Mouse (Mus musculus) spleen, postnatal 4 days (tissue): ENCODE results near the gene Rph3a.
"Not testable (repeated sequence)": the region's sequence is repeated elsewhere in the genome, so short reads cannot be mapped to it uniquely, and the experiment has no call there.

ENCODE experiments used
- DNase-seq, 2 experiments: peaks; one replicate each; pipeline ENCODE4 v3.0.0; 2022; ENCODE audit warnings: low spot score in 2 of 2

Gene Rph3a

DNA sequence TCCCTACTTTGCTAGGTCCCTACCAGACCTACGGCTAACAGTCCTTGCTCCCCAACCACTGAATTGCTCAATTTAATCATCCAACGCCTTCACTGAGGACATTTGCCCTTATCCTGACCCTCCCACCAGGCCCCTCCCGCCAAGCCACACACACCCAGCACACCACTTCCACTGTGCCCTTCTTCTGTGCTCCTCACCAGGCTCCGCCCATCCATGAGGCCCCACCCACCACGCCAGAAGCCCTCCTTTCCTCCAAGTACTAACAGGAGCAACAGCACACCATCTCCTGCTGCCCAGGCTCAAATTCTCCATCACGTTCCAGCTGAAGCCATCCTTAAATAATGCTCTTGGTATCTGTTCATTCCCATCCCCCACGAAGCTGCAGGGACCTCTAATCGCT, 35.4 kb downstream of the Rph3a start:
- no peak for DNase-seq

DNA sequence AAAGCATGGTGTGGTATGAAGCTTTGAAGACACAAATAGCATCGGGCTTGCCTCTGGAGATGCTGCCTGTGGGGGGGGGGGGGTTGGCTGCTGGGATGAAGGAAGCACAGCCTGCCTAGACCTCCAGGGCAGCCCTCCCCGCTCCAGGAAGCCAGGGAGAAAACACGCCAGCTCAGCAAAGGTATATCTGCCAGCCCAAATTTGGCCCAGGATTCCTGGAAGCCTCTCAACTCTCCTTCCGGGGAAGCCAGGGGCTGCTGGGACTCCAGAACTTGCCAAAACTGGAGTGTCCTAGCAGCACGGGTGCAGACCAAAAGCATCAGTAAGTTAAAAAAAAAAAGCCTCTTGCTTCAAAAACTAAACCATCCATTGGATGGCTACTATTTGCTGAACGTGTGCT, 37.6 kb downstream of the Rph3a start:
- DNase-seq, result no peak

DNA sequence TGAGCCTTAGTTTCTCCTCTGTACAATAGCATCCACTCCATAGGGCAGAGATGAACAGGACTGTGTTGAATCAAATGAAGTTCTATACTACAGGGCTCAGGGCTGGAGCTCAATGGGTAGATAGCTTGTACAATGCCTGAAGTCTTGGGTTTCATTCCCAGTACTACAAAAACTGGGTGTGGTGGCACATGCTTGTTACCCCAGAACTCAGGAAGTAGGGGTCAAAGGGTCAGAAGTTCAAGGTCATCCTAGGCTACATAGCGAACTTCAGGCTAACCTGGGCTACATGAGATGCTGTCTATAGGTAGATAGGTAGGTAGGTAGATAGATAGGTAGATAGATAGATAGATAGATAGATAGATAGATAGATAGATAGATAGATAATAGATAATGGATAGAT, 38.6 kb downstream of the Rph3a start:
- no peak for DNase-seq

DNA sequence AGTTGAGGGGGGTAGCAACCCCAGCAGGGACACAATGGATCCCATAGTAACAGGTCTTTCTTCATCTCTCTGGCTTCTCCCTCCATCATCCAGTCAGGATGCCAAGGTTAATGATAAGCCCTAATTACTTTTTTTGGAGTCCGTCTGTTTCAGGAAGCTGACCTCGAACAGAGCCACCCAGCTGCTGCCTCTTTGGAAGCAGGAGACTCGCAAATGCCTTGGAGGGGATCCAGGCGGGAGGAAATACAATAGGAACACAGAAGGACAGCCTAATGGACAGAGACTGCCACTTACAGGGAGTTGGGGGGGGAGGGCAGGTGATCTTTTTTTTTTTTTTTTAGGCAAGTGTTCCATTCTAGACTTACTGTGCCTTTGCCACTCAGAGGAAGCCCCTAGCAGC, 40.2 kb downstream of the Rph3a start:
- DNase-seq, result no peak

DNA sequence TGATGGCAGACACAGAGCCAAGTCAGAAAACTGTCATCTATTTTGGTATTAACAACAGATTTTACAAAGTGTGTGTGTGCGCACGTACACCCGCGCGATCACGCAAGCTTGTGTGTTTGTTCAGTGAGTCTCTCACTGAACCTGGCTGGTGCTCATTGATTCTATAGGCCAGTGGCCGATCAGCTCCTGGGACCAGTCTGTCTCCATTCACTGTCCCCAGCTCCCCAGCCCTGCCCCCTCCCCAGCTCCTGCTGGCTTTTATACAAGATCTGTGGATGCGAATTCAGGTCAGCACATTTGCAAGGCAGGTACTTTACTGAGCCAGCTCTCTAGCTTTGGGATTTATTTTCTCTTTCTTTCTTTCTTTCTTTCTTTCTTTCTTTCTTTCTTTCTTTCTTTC, 41.1 kb downstream of the Rph3a start:
- DNase-seq, result no peak

DNA sequence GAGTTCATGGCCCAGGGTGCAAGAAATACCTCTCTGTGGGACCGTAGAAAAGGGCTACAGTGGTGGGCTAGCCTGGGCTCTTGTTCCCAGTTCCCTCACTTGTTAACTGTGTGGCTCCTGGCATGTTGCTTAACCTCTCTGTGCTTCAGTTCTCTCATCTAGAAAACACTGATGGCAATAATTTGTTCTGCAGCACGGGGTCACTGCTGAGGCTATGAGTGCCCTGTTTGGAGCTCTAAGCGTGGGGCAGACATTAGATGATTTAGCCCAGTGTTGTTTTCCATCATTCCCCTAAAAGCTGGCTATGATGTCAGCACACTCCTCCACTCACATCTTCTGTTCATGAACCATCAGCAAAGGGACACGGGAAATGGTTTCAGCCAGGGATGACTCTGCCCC, 41.8 kb downstream of the Rph3a start:
- DNase-seq, result no peak

DNA sequence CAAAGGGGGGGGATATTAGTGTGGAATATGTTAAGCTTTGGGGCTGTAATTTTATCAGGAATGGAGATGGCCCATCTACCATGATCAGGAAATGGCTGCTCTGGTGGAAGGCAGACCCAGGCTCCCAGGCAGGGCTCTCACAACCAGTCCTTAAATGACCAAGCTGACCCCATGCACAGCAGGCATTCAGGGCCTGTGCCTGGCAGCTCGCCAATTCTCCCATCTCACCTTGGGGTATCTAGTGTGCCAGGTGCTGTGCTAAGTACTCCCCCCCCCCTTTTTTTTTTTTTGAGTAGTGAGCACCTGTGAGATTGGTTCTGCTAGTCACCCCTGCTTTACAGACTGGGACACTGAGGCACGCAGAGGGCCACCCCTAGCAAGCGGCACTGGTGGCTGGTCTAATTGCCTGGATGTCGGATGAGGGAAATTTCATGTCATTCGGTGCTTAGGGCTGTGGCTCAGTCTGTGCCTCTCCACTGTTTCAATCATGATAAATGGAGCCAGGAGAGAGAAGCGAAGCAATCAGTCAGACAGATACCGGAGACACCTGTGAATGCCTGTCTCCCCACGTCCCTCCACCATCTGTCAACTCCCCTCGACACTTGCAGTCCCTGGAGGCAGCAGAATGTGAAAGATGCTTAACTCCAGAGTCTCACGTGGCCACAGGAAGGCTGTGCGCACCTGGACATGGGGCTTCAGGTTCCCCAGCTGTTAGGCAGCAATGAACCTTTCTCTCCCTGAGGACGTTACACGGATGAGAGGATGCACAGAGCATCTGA, 42.3 kb downstream of the Rph3a start:
- DNase-seq, result no peak

DNA sequence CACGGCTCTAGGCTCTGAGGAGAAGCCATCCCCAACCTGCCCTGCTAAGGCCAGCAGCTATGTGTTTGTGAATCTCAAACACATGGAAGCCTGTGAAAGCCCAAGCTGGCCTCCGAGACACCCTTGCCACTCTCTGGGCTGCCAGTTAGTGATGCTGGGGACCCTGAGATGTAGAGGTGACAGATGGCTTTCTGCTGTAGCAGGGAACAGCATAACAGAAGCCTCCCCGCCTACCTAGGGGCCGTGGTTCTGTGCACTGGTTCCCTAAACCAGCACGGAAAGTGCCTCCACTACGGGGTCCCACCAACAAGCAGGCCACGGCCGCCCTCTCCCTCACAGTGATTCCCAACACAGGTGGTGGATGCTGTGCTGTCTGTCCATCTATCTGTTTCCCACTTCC, 43.0 kb downstream of the Rph3a start:
- no peak for DNase-seq

DNA sequence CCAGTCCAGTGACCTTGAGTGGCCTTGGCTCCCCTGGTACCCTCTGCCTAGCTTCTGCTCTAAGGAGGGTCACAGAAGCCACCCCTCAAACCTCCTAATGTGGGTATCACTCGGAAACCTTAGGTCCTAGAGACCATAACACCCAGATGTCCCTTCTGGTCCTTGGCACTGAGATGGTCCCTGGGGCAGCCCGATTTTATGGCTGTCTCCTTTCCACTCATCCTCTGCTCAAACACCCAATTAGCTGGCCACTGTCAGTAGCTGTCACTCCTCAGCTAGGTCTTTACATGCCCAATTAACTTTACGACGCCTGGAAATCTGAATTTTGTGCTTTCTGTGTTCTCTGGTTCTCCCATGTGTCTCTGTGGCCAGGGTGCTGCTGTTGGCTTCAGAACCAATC, 43.7 kb downstream of the Rph3a start:
- no peak for DNase-seq

DNA sequence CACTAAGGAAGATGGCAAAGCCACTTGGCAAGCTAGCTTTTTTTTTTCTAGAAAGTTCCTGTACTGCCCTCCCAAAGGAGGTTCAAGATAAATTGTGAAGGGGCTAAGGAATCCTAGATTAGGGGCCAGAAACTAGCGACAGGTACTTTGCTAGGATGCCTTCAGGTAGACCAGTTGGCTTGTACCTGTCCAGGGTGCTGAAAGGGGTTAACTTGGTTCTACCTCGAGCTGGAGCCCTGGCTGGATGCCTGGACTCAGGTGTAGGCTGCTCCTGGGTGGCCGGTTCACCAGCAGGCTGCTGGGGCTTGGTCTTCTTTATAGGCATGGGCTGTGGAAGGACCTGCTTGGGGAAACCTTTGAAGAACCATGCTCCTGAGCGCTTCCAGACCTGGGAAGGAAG, 48.9 kb downstream of the Rph3a start:
- no peak for DNase-seq

DNA sequence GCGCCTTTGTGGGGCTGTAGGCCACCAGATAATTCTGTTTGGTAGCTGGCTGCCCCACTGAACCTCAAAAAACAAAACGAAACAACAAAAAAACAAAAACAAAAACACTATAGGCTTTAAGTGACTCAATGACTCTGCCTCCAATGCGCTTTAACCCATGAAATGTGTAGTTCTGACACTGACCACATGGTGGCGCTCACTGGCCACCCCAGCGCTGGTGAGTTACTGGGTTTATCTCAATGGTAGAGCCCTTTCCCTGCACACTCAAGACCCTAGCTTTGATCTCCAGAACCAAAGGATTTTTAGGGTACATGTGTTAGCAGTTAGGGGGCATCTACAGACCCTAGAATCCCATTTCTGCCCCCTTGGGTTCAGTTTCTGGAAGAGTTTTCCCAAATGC, 55.9 kb downstream of the Rph3a start:
- DNase-seq, result no peak

DNA sequence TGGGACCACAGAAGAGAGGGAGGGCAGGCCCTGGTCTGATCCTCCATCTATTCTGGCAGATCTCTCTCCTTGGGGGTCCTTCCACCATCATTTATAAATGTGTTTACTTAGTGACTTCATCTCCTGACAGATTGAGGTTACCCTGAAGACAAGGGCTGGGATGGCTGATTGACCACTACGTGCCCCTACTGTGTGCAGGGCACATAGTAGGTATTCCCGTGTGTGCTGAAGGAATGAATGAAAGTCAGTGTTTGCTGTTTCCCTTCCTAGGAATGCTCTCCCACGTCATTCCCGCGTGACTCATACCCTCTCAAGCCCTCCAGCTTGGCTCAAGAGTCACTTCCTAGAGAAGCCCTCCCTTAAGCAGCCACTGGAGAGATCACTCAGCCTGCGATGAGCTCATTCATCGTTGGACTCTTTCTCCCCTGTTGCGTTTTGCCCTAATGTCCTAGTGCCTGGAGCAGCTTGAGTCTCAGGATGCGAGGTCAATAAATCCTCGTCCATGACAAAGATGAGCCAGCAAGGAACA, 57.6 kb downstream of the Rph3a start:
- DNase-seq, result no peak

DNA sequence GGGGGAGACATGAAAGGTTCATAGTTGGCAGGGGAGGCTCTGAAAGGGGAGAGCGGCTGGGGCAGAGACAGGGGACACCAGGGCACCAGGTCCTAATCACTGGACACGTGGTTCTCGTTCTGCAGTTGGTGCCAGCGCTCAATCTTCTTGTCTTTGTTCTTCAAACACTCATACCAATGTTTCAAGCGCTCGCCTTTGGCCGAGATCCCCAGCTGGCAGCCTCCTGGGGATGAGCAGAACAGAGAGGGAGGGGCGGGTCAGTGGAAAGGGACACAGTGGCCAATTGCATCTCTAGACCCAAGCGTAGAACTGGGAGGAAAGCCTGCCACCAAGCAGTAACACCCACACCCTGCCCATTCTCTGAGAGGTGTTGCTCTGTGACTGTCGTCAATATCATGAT, 67.8 kb downstream of the Rph3a start:
- no peak for DNase-seq

DNA sequence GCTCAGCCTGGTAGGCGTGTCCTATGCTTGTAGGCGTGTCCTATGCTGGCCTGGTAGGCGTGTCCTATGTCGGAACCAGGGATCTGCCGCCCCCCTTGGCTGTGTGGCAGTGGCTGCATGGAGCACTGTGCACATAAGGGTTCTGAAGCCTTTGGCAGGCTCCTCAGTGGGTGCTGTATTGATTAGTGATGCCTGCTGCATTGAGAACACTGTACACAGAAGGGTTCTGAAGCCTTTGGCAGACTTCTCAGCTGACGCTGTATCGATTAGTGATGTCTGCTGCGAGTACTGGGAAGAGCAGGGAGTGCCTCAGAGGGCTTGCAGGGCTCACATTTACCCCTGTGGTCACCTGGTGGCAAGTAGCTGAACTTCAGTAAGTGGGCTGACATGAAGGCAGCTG, 71.3 kb downstream of the Rph3a start:
- DNase-seq, result no peak

DNA sequence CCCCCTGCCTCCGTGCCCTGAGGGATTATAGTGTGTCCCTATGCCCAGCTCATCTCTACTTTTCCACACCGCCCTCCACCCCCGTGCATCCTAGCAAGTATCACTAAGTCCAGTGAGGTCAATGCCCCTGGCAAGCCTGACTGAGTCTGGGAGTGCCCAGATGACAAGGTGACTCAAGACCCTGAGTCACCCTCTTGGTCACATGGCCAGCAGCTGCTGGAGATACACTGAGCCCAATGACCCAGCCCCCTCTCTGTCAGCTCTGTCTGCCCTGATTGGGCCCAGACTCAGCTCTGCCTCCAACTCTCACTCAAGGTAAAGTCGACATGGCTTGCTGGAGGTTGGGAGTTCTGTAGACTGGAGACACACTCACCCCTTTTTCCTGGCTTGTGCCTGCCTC, 72.1 kb downstream of the Rph3a start:
- DNase-seq, result no peak

DNA sequence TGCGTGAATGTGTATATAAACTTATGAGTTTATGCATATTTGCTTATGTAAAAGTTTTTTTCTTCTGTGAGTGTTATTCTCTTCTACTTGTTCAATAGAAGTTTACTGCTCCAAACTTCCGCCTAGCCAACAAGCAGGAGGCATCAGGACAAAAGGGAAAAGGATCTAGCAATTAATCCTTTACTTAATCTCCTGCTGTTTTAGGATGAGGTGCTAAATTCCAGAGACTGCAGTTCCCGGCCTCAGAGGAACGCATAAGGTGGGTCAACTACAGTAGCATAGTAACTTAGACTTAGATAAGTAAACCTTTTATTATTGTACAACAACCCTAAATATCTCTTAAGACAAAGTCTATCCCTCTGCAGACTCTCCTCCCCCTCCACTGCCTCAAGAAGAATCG, 75.9 kb downstream of the Rph3a start:
- no peak for DNase-seq

DNA sequence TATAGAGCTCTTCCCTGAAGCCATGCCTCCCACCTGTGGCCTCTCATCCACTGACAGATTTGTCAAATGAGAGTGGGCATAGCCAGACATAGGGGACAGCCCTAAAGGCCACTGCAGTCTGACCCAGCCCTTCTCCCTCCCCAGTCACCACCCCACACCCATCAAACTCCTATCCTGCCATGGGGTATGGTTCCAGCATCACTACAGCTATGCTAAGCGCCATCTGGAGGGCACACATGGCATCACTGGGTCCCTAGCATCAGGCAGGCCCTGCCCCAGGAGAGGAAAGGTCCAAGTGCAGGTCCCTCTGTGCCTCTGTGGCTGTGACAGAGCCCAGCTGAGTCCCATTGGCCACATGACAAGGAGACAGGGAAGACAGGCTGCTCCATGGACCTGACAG, 82.9 kb downstream of the Rph3a start:
- DNase-seq, result no peak

DNA sequence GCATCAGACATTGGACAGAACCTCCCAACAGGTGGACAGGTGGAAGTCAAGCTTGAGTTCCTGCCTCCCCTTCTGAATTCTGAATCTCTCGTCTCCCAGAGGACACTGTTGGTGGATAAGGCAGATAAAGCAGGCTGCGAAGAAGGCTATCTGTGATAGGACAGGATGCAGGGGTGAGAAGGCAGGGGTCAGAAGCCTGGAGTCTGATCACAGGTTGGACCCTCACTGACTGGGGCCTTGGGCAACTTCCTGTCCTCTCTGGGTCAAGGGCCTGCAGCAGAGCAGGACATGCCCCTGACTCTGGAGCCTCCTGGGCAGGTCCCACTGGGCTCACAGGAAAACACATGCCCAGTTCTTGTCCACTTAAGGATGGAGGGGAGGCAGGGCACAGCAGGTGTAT, 83.6 kb downstream of the Rph3a start:
- DNase-seq, result not testable (repeated sequence)

DNA sequence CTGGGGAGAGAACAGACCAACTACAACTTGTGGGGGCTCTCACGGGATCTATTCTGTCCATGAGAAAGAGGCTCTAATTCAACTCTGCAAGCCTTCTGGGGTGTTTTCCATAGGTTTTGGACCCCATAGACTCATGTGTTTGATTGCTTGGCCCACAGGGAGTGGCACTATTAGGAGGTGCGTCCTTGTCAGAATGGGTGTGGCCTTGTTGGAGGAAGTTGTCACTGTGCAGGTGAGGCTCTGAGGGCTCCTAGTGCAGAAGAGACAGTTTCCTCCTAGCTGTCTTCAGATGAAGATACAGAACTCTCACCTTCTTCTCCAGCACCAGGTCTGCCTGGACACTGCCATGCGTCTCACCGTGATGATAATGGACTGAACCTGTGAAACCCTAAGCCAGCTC, 85.4 kb downstream of the Rph3a start:
- not testable (repeated sequence) for DNase-seq

DNA sequence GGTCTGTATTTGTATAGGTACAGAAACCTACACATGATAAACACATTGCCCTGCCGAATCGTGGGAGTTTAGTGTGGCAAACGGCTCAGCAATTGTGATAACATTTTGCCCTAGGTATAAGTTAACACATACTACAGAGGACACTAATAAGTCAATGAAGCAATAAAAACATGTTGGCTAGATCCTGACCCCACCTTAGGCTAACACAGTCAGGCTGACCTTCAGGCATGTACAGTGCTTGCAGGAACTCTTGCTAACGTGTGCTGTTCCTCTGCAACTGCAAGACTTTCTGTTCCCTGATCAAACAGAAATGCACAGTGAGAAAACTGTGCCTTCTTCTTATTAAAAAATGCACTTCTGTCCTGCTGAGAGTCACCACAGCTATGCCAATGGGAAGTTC, 85.9 kb downstream of the Rph3a start:
- no peak for DNase-seq

DNA sequence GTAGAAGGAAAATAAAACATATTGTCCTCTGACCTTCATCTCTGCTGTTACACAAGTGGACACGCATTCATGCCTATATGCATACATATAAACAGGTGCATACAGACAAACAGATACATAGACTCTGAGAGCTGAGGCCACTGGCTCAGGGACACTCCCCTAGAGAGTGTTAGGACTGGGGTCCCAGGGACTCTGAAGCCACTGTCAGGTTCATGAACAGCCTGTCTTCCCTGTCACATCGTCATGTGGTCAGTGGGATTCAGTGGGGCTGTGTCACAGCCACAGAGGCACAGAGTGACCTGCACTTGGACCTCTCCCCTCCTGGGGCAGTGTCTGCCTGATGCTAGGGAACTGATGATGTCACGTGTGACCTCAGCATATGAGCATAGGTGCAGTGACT, 89.6 kb downstream of the Rph3a start:
- no peak for DNase-seq

DNA sequence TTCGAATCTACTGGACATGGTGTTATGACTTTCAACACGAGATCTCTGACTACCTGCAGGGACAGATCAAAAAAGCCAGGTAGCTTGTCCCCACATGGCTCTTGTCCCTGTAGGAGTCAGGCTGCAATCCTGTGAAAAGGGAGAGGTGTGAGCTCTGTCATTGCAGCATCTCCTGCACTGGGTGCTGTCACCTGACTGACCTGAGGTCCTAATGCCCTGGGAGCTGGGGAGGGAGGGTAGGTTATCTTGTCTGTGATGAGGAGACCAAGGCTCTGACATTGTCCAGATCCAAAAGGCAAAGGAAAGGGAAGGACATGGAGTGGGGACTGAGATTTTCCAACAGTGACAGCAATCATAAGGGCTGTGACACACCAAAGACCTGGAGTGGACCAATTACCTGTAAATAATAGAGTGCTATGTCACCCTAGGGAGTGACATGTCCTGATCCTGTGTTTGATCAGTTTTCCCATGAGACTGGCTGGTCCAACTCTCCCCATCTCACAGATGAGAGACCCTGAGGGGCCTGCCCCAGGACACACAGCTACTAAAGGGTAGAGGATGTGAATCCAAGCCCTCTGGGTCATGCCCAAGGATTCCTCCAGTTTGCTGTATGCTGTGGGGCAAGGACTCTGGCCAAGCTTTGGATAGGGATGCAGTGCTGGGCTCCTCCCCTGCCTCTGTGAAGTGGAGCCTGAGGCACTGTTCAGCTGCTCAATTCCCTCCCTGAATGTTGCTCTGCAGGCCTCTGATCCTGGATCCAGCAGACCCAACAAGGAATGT, 90.5 kb downstream of the Rph3a start:
- DNase-seq, result not testable (repeated sequence)

DNA sequence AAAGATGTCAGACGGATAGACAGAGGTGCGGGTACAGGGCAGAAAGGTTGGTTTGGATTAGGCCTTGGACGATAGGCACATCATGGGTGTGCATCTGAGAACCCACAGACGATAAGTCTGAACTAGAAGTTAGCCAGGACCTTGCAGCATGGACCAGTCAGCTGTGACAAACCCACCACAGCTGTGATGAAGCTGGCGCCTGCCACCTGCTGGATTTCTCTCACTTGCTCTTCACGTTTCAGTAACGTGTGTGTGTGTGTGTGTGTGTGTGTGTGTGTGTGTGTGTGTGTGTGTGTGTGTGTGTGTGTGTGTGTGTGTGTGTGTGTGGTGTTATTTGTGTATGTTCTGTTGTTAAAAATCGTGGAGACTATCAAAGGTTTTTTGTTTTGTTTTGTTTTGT, 95.7 kb downstream of the Rph3a start, which contains the start of gene Oas1d:
Gene Oas1d, plus strand, starts transcription at position 333 of the 400 bp plus-strand sequence.
- not testable (repeated sequence) for DNase-seq
